In the genomic region with DNA sequence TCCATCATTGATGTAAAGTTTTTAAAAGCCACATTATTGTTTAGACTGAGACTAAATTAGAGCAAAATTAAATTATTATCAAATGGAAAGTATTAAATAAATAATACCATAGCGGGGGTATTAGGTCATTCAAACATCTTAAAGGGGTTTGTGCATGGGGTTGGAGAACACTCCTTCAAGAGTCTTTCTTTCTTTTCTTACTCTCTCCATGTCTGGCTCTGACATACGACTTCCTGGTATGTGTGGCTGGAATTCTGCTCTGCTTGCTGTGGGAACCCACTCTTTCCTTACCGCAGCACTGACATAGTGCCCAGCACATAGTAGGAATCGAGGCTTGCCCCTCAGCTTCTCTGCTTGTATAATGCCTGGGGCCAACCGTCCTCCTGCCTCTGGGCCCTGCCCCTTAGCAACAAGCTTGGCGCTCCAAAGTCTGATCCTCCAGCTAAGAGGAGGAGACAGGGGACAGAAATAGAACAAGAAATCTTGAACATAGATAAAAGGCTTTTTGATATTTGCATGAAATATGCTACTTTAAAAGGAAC, we compare ENCODE assay signal across 11 mouse cellular contexts. TPM values are rescaled to one million over a fixed set of nuclear protein-coding genes. Genes with fewer than 3 reads are reported as not detected.
DNase-seq lines count a peak whose midpoint lies in the region; ATAC-seq and TF ChIP-seq lines count a peak whose summit lies in the region.
"Had no signal": no experiment of that assay in that cellular context is flagged by ENCODE, and none has a peak within 500 bp of the region (broad histone marks: within the 10 kb centered on the region; RNA-seq: fewer than 3 reads in every experiment).

No protein-coding gene starts in this region.

- 73% methylated on average over 6 of the region's 6 CpGs for WGBS in embryonic facial prominence, embryonic 12.5 days
- 72% methylated on average over 6 of the region's 6 CpGs for WGBS in embryonic facial prominence, embryonic 10.5 days
- 26% methylated on average over 6 of the region's 6 CpGs for WGBS in heart, postnatal 0 days

- no peak for DNase-seq in embryonic facial prominence, embryonic 10.5 days (ENCODE audit: low spot score)
- peak; percentile 8 to 10 for DNase-seq in right cerebral cortex, adult 2 months (ENCODE audit: low spot score in 2 of 2)
- DNase-seq in right cerebral cortex, adult 18-20 months, result no peak
- peak; percentile 23 for DNase-seq in heart, postnatal 0 days (ENCODE audit: low spot score)
- peak; percentile 2 for DNase-seq in lung, postnatal 14 days
- DNase-seq in left cerebral cortex, adult 2 months (ENCODE audit: extremely low spot score in 1 of 2, low spot score in 2 of 2), result no peak
- no peak for DNase-seq in cerebellum, postnatal 10 days
- DNase-seq: cerebellum, postnatal 25 days had no signal

- H3K9ac ChIP-seq in embryonic facial prominence, embryonic 12.5 days, result no peak overlapping the region
- no peak overlapping the region for H3K9ac ChIP-seq in heart, postnatal 0 days (replicated peaks; ENCODE audit: low read depth, low read length)
- H3K9ac ChIP-seq: forebrain, embryonic 12.5 days; midbrain, embryonic 13.5 days had no signal

- intact Hi-C loops in left cerebral cortex, adult 2 months (cut with DNase I), result no loop called here

- no peaks in the 10 kb centered on the region for H3K9me3 ChIP-seq in embryonic facial prominence, embryonic 12.5 days
- no peaks in the 10 kb centered on the region for H3K9me3 ChIP-seq in embryonic facial prominence, embryonic 10.5 days
- no peaks in the 10 kb centered on the region for H3K9me3 ChIP-seq in heart, postnatal 0 days (replicated peaks; ENCODE audit: control insufficient read depth, low read length)
- H3K9me3 ChIP-seq: forebrain, embryonic 12.5 days; midbrain, embryonic 13.5 days had no signal

- H3K27me3 ChIP-seq in embryonic facial prominence, embryonic 12.5 days, result no peaks in the 10 kb centered on the region
- no peaks in the 10 kb centered on the region for H3K27me3 ChIP-seq in embryonic facial prominence, embryonic 10.5 days (replicated peaks; ENCODE audit: low read depth, poor library complexity, severe bottlenecking)
- H3K27me3 ChIP-seq in heart, postnatal 0 days (ENCODE audit: control insufficient read depth, insufficient read depth, low read length), result no peaks in the 10 kb centered on the region
- H3K27me3 ChIP-seq: forebrain, embryonic 12.5 days; midbrain, embryonic 13.5 days had no signal

- H3K4me2 ChIP-seq in embryonic facial prominence, embryonic 12.5 days (replicated peaks), result no peak overlapping the region
- H3K4me2 ChIP-seq in heart, postnatal 0 days (ENCODE audit: low read depth, low read length), result peak overlapping the region; percentile 11; the same call in 1 of the 2 replicates
- H3K4me2 ChIP-seq: forebrain, embryonic 12.5 days; midbrain, embryonic 13.5 days had no signal

- H3K27ac ChIP-seq in embryonic facial prominence, embryonic 12.5 days, result 0 out of 2 replicates have a peak overlapping the region, but pooled peaks have one; percentile 26
- no peak overlapping the region; the same call in 1 of the 2 replicates for H3K27ac ChIP-seq in embryonic facial prominence, embryonic 10.5 days (replicated peaks)
- H3K27ac ChIP-seq in heart, postnatal 0 days (ENCODE audit: low read depth), result peak overlapping the region; percentile 86
- no peak overlapping the region for H3K27ac ChIP-seq in left cerebral cortex, adult 2 months
- H3K27ac ChIP-seq: forebrain, embryonic 12.5 days; midbrain, embryonic 13.5 days had no signal

- no peaks in the 10 kb centered on the region for H3K36me3 ChIP-seq in embryonic facial prominence, embryonic 12.5 days
- no peaks in the 10 kb centered on the region for H3K36me3 ChIP-seq in embryonic facial prominence, embryonic 10.5 days (replicated peaks)
- no peaks in the 10 kb centered on the region for H3K36me3 ChIP-seq in heart, postnatal 0 days (replicated peaks; ENCODE audit: control insufficient read depth, insufficient read depth, low read length)
- H3K36me3 ChIP-seq: forebrain, embryonic 12.5 days; midbrain, embryonic 13.5 days had no signal

- TF ChIP-seq EP300 in heart, postnatal 0 days (IDR thresholded peaks at IDR 0.05; ENCODE audit: low read depth), result no peak

- H3K4me3 ChIP-seq in embryonic facial prominence, embryonic 12.5 days, result no peak overlapping the region
- no peak overlapping the region for H3K4me3 ChIP-seq in embryonic facial prominence, embryonic 10.5 days
- no peak overlapping the region for H3K4me3 ChIP-seq in heart, postnatal 0 days (ENCODE audit: low read depth, low read length)
- no peak overlapping the region for H3K4me3 ChIP-seq in left cerebral cortex, adult 2 months
- H3K4me3 ChIP-seq: forebrain, embryonic 12.5 days; midbrain, embryonic 13.5 days had no signal

- peaks cover 21% of the 10 kb centered on the region for H3K4me1 ChIP-seq in embryonic facial prominence, embryonic 12.5 days
- H3K4me1 ChIP-seq in embryonic facial prominence, embryonic 10.5 days, result peaks cover 14% of the 10 kb centered on the region
- peaks cover 10% of the 10 kb centered on the region for H3K4me1 ChIP-seq in heart, postnatal 0 days (ENCODE audit: control insufficient read depth, insufficient read depth)
- H3K4me1 ChIP-seq: forebrain, embryonic 12.5 days; midbrain, embryonic 13.5 days had no signal

- TF ChIP-seq CTCF in heart, postnatal 0 days (IDR thresholded peaks at IDR 0.05; ENCODE audit: low read depth), result no peak
- TF ChIP-seq CTCF in left cerebral cortex, adult 2 months (IDR thresholded peaks at IDR 0.05), result no peak

- no peak for ATAC-seq in embryonic facial prominence, embryonic 12.5 days (ENCODE audit: insufficient number of reproducible peaks, insufficient read depth, low FRiP score, low TSS enrichment)
- ATAC-seq in heart, postnatal 0 days (ENCODE audit: insufficient read depth, low read depth), result peak; percentile 37; the same call in 1 of the 2 replicates
- ATAC-seq: midbrain, embryonic 13.5 days had no signal

RNA-seq across cellular contexts. Expression of gene Arid5b, which starts 40.0 kb away (rescaled TPM):
- 47.6 and 50.9 TPM in 2 replicates for polyA plus RNA-seq in embryonic facial prominence, embryonic 12.5 days (2016; fragmentation: Nextera tagmentation; extraction: Ambion mirVana)
- polyA plus RNA-seq in embryonic facial prominence, embryonic 10.5 days (2016; fragmentation: Nextera tagmentation; extraction: Ambion mirVana), result 13.9 and 19.7 TPM in 2 replicates
- 14.5 and 24.2 TPM in 2 replicates for total RNA-seq in heart, postnatal 0 days (2014; rRNA removed; ENCODE audit: low replicate concordance)
- 11.4 and 16.7 TPM in 2 replicates for polyA plus RNA-seq in heart, postnatal 0 days (2015; fragmentation: Nextera tagmentation; extraction: Ambion mirVana)
- total RNA-seq in left cerebral cortex, adult 2 months (2021), result 10 to 100 TPM; 32.3 to 38.3 TPM

Comparison
In these comparisons a context has a peak if more than half of its experiments do, and no peak if none do; other contexts are left out.
1. H3K27ac ChIP-seq: peak in embryonic facial prominence, embryonic 12.5 days (single experiment) and heart, postnatal 0 days (single experiment); none in embryonic facial prominence, embryonic 10.5 days (single experiment) and left cerebral cortex, adult 2 months (single experiment).
2. DNase-seq: peak in right cerebral cortex, adult 2 months (2 of 2), heart, postnatal 0 days (single experiment) and lung, postnatal 14 days (single experiment); none in embryonic facial prominence, embryonic 10.5 days (single experiment), right cerebral cortex, adult 18-20 months (single experiment), left cerebral cortex, adult 2 months (0 of 2) and cerebellum, postnatal 10 days (0 of 2).